Mouse (Mus musculus): ENCODE results near the gene Pdgfc.

- no peak for TF ChIP-seq CTCF (IDR thresholded peaks at IDR 0.05; ENCODE audit: borderline replicate concordance, insufficient read depth, low read depth, low read length)
- no peak for TF ChIP-seq POLR2A (IDR thresholded peaks at IDR 0.05; ENCODE audit: borderline replicate concordance, insufficient read depth, low read length)
Observed at GRCm38 (mm10) chr3:81221682-81222081, 185.5 kb downstream of the Pdgfc start.
